Comparison of ENCODE assay signal across 28 mouse cellular contexts in genomic region chr13:43811835-43812234, GRCm38 (mm10). TPM values are rescaled to one million over a fixed set of nuclear protein-coding genes. Genes with fewer than 3 reads are reported as not detected.
"Had no signal": no experiment of that assay in that cellular context is flagged by ENCODE, and none has a peak within 500 bp of the region (broad histone marks: within the 10 kb centered on the region; RNA-seq: fewer than 3 reads in every experiment).

No protein-coding gene starts in this region.

- H3K4me3 ChIP-seq: limb, embryonic 10.5 days; limb, embryonic 12.5 days; limb, embryonic 13.5 days; limb, embryonic 15.5 days; liver, embryonic 12.5 days; liver, embryonic 13.5 days; liver, embryonic 15.5 days; lung, embryonic 15.5 days; megakaryocyte, embryonic 14.5 days; midbrain, embryonic 10.5 days; midbrain, embryonic 12.5 days; midbrain, embryonic 13.5 days; midbrain, embryonic 15.5 days; myocyte; neural tube, embryonic 12.5 days; neural tube, embryonic 13.5 days had no signal

- DNase-seq: liver; liver, embryonic 13.5 days; liver, postnatal 0 days; lung, adult 18-20 months; lung, adult 2 months; lung, embryonic 14.5 days; lung, postnatal 10 days; lung, postnatal 14 days; lung, postnatal 36 days; lung, postnatal 4 days; midbrain, embryonic 14.5 days had no signal

- H3K4me1 ChIP-seq: limb, embryonic 10.5 days; liver, embryonic 12.5 days; liver, embryonic 13.5 days; liver, embryonic 15.5 days; megakaryocyte, embryonic 14.5 days had no signal

- H3K27me3 ChIP-seq: limb, embryonic 12.5 days; limb, embryonic 13.5 days; liver, embryonic 12.5 days; liver, embryonic 13.5 days; liver, embryonic 15.5 days; lung, embryonic 15.5 days; midbrain, embryonic 15.5 days; neural tube, embryonic 12.5 days had no signal

- H3K27ac ChIP-seq: limb, embryonic 10.5 days; limb, embryonic 12.5 days; limb, embryonic 13.5 days; limb, embryonic 15.5 days; liver, embryonic 12.5 days; liver, embryonic 13.5 days; liver, embryonic 14.5 days; liver, embryonic 15.5 days; lung, embryonic 15.5 days; macrophage; midbrain, embryonic 10.5 days; midbrain, embryonic 12.5 days; midbrain, embryonic 13.5 days; midbrain, embryonic 15.5 days; neural tube, embryonic 12.5 days; neural tube, embryonic 13.5 days had no signal

RNA-seq across cellular contexts. Expression of gene Cd83, which starts 27.3 kb away (rescaled TPM):
- polyA plus RNA-seq: myocyte had no signal
